Mouse (Mus musculus) MEL (cell line): ENCODE measurements at regions not wholly inside any gene's neighbourhood (a gene's known extent, or its start where the extent isn't known, plus 50 kb on each side); places are given as distances from the start of the nearest gene placed in this dataset.
A peak's percentile ranks its signal among the peaks of the same experiment; 100 is the strongest.

Experiments
- DNase-seq: peaks from one replicate; pipeline ENCODE4 v3.0.0; 2011; ENCODE audit warnings: low read depth, low spot score
- H3K27ac ChIP-seq: 2 replicates; pipeline ENCODE4 v1.5.1; 2012; ENCODE audit warnings: low read depth, mild to moderate bottlenecking, control low read depth, low read length, moderate library complexity; ENCODE audit not compliant: control insufficient read depth
- H3K27me3 ChIP-seq, 2 experiments: fragments of 150-350 bp in 1 of 2; sonication (generic) in 1 of 2; 2 replicates each; pipeline ENCODE4 v1.6.1; 2012; ENCODE audit warnings: low read length in 2 of 2, mild to moderate bottlenecking in 2 of 2, improper control_type of control experiment in 1 of 2, moderate library complexity in 1 of 2; ENCODE audit not compliant: insufficient read depth in 2 of 2, control insufficient read depth in 1 of 2
- H3K36me3 ChIP-seq, 2 experiments: 2 replicates each; pipeline ENCODE4 v1.6.1; 2012 to 2014; ENCODE audit warnings: low read length in 2 of 2, improper control_type of control experiment in 1 of 2, inconsistent platforms in 1 of 2, mild to moderate bottlenecking in 1 of 2; ENCODE audit not compliant: insufficient read depth in 2 of 2, control insufficient read depth in 1 of 2
- H3K4me1 ChIP-seq, 2 experiments: fragments of 150-350 bp in 1 of 2; sonication (generic) in 1 of 2; 2 replicates each; pipeline ENCODE4 v1.6.1; 2012; ENCODE audit warnings: low read length in 2 of 2, improper control_type of control experiment in 1 of 2, mild to moderate bottlenecking in 1 of 2; ENCODE audit not compliant: insufficient read depth in 2 of 2, control insufficient read depth in 1 of 2
- H3K4me3 ChIP-seq, 2 experiments: fragments of 150-350 bp in 1 of 2; sonication (generic) in 1 of 2; 2 replicates each; pipeline ENCODE4 v1.5.1; 2012; ENCODE audit warnings: low read depth in 2 of 2, low read length in 2 of 2, mild to moderate bottlenecking in 2 of 2, moderate library complexity in 2 of 2, control low read depth in 1 of 2, improper control_type of control experiment in 1 of 2; ENCODE audit not compliant: control insufficient read depth in 1 of 2, insufficient read depth in 1 of 2
- H3K79me2 ChIP-seq: 2 replicates; pipeline ENCODE4 v1.6.1; 2012; ENCODE audit warnings: mild to moderate bottlenecking, low read length, moderate library complexity; ENCODE audit not compliant: control insufficient read depth, poor library complexity, insufficient read depth
- H3K9ac ChIP-seq: 2 replicates; pipeline ENCODE4 v1.6.1; 2012; ENCODE audit warnings: low read depth, mild to moderate bottlenecking, control low read depth, low read length, moderate library complexity; ENCODE audit not compliant: control insufficient read depth, poor library complexity, severe bottlenecking
- H3K9me3 ChIP-seq: fragments of 150-350 bp; sonication (generic); replicated peaks from 2 replicates; pipeline ENCODE4 v1.6.1; 2012; ENCODE audit warnings: mild to moderate bottlenecking, low read length, improper control_type of control experiment, moderate library complexity; ENCODE audit not compliant: insufficient read depth
- CHD1 ChIP-seq: IDR thresholded peaks from 2 replicates; pipeline ENCODE4 v1.6.1; 2012; ENCODE audit warnings: low read depth, mild to moderate bottlenecking, inconsistent platforms, low read length, improper control_type of control experiment
- E2F4 ChIP-seq: IDR thresholded peaks from 2 replicates; pipeline ENCODE4 v1.6.1; 2011; ENCODE audit warnings: low read depth, low read length, improper control_type of control experiment, borderline replicate concordance
- ELF1 ChIP-seq: IDR thresholded peaks from 2 replicates; pipeline ENCODE4 v1.6.1; 2014; ENCODE audit warnings: low read depth, mild to moderate bottlenecking, inconsistent platforms, low read length, improper control_type of control experiment, moderate library complexity
- EP300 ChIP-seq, 2 experiments: IDR thresholded peaks; 2 replicates each; pipeline ENCODE4 v1.6.1; 2011; ENCODE audit warnings: improper control_type of control experiment in 2 of 2, low read length in 2 of 2, low read depth in 1 of 2, mild to moderate bottlenecking in 1 of 2
- ETS1 ChIP-seq: IDR thresholded peaks from 2 replicates; pipeline ENCODE4 v1.6.1; 2012; ENCODE audit warnings: low read depth, mild to moderate bottlenecking, inconsistent platforms, low read length, improper control_type of control experiment, moderate library complexity
- GATA1 ChIP-seq: IDR thresholded peaks from 2 replicates; pipeline ENCODE4 v1.6.1; 2011; ENCODE audit warnings: low read depth, low read length, improper control_type of control experiment
- HCFC1 ChIP-seq: IDR thresholded peaks from 2 replicates; pipeline ENCODE4 v1.6.1; 2012; ENCODE audit warnings: low read depth, mild to moderate bottlenecking, inconsistent platforms, low read length, improper control_type of control experiment, moderate library complexity
- MEF2A ChIP-seq: IDR thresholded peaks from 2 replicates; pipeline ENCODE4 v1.6.1; 2014; ENCODE audit warnings: low read depth, mild to moderate bottlenecking, inconsistent platforms, low read length, improper control_type of control experiment; ENCODE audit not compliant: poor library complexity, insufficient replicate concordance, severe bottlenecking; ENCODE audit errors: extremely low read depth
- MYC ChIP-seq: IDR thresholded peaks from 2 replicates; pipeline ENCODE4 v1.6.1; 2011; ENCODE audit warnings: low read depth, mild to moderate bottlenecking, low read length, improper control_type of control experiment, moderate library complexity
- POLR2A ChIP-seq, 2 experiments: IDR thresholded peaks; 2 replicates each; pipeline ENCODE4 v1.6.1; 2011 to 2012; ENCODE audit warnings: low read length in 2 of 2, mild to moderate bottlenecking in 2 of 2, control low read depth in 1 of 2, improper control_type of control experiment in 1 of 2, low read depth in 1 of 2, moderate library complexity in 1 of 2; ENCODE audit not compliant: control insufficient read depth in 1 of 2, insufficient read depth in 1 of 2, poor library complexity in 1 of 2
- POLR2AphosphoS5 ChIP-seq: IDR thresholded peaks from 2 replicates; pipeline ENCODE4 v1.6.1; 2012; ENCODE audit warnings: low read depth, borderline replicate concordance, mild to moderate bottlenecking, inconsistent platforms, low read length, moderate library complexity, mixed read lengths
- RCOR1 ChIP-seq: IDR thresholded peaks from 2 replicates; pipeline ENCODE4 v1.6.1; 2012; ENCODE audit warnings: low read depth, mild to moderate bottlenecking, inconsistent platforms, low read length, improper control_type of control experiment
- SIN3A ChIP-seq: IDR thresholded peaks from 2 replicates; pipeline ENCODE4 v1.6.1; 2012; ENCODE audit warnings: low read length, improper control_type of control experiment, inconsistent platforms
- TAL1 ChIP-seq: IDR thresholded peaks from 2 replicates; pipeline ENCODE4 v1.6.1; 2012; ENCODE audit warnings: mild to moderate bottlenecking, inconsistent platforms, low read length, moderate library complexity, mixed read lengths
- TCF12 ChIP-seq: IDR thresholded peaks from 2 replicates; pipeline ENCODE4 v1.6.1; 2014; ENCODE audit warnings: low read depth, mild to moderate bottlenecking, inconsistent platforms, low read length, improper control_type of control experiment, moderate library complexity
- UBTF ChIP-seq: IDR thresholded peaks from 2 replicates; pipeline ENCODE4 v1.6.1; 2012; ENCODE audit warnings: low read depth, mild to moderate bottlenecking, inconsistent platforms, low read length, improper control_type of control experiment, moderate library complexity, borderline replicate concordance; ENCODE audit not compliant: insufficient read depth
- USF1 ChIP-seq: IDR thresholded peaks from 2 replicates; pipeline ENCODE4 v1.6.1; 2014; ENCODE audit warnings: low read depth, mild to moderate bottlenecking, inconsistent platforms, low read length, improper control_type of control experiment, moderate library complexity
- ZC3H11A ChIP-seq: IDR thresholded peaks from 2 replicates; pipeline ENCODE4 v1.6.1; 2012; ENCODE audit warnings: low read depth, mild to moderate bottlenecking, inconsistent platforms, low read length, improper control_type of control experiment
- ZKSCAN1 ChIP-seq: IDR thresholded peaks from 2 replicates; pipeline ENCODE4 v1.6.1; 2012; ENCODE audit warnings: low read depth, mild to moderate bottlenecking, inconsistent platforms, low read length, improper control_type of control experiment, moderate library complexity

DNA sequence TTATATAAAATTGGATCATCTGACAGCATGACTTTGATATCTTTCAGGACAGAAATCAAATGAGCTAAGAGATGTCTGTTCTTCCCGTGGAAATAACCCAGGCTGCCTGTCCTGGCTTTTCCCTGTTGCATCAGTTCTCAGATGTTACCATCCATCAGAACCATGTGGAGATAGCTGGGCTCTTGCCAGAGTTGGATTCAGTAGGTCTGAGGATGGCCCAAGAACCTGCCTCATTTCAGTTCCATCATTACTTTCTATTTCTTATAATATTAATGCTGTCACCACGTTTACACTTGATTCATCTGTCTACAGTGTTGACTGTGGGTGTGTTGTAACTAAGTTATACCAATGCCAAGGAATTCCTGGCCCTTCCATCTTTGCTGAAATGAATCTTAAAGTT is 155.2 kb downstream of the Pik3r1 start:
- Histone ChIP-seq H3K27ac (no peak overlapping the region), H3K9ac (no peak overlapping the region), H3K9me3 (no peaks in the 10 kb centered on the region), H3K4me1 (peaks cover 0 to 8% of the 10 kb centered on the region in 2 experiments; a peak in 2 of 4 replicates), H3K4me3 (no peak overlapping the region), H3K79me2 (no peaks in the 10 kb centered on the region), H3K36me3 (peaks cover 0 to 5% of the 10 kb centered on the region in 2 experiments; a peak in 2 of 4 replicates), H3K27me3 (no peaks in the 10 kb centered on the region)
- no peak for DNase-seq
- TF ChIP-seq POLR2A (IDR thresholded peaks at IDR 0.05; ENCODE audit: control insufficient read depth in 1 of 2, insufficient read depth in 1 of 2, low read depth in 1 of 2, low read length in 2 of 2, poor library complexity in 1 of 2) (no peak), ZKSCAN1 (no peak), TCF12 (no peak), TAL1 (no peak), POLR2AphosphoS5 (no peak), UBTF (no peak), MYC (no peak), MEF2A (no peak), ELF1 (no peak), ZC3H11A (no peak), GATA1 (no peak)

DNA sequence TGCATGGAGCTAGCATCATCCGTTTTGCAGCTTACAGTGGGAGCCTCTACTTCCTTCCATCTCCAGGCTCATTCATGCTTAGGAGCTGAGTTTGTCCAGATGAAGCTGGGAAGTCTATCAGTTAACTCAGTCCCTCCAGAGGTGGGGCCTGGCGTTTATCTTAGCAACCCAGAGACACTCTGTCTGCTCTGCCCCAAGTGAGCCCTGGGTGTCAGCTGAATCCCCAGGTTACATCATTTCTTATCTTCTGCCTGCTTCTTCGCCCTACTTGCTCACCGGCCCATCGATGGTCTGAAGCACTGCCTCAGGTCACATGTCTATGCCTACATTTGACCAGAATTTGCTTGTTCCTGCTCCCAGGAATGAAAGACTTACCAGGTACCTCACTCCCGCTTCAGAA is 156.3 kb downstream of the Pik3r1 start:
- Histone ChIP-seq H3K36me3 (peaks cover 0 to 5% of the 10 kb centered on the region in 2 experiments; a peak in 2 of 4 replicates), H3K27me3 (no peaks in the 10 kb centered on the region), H3K9ac (no peak overlapping the region), H3K79me2 (no peaks in the 10 kb centered on the region), H3K4me3 (no peak overlapping the region), H3K27ac (peak overlapping the region; percentile 12; the same call in 1 of the 2 replicates), H3K4me1 (peaks cover 0 to 8% of the 10 kb centered on the region in 2 experiments; a peak in 2 of 4 replicates), H3K9me3 (no peaks in the 10 kb centered on the region)
- peak; percentile 71 for DNase-seq
- TF ChIP-seq TCF12, result peak; percentile 70; the same call in 1 of the 2 replicates
- TF ChIP-seq SIN3A, result no peak
- TF ChIP-seq POLR2AphosphoS5, result no peak
- no peak for TF ChIP-seq HCFC1
- TF ChIP-seq GATA1, result peak; percentile 60; the same call in 1 of the 2 replicates
- TF ChIP-seq MEF2A, result no peak
- TF ChIP-seq CHD1, result no peak
- TF ChIP-seq ZKSCAN1, result no peak
- TF ChIP-seq E2F4, result no peak
- no peak for TF ChIP-seq RCOR1
- peak; percentile 53; the same call in 1 of the 2 replicates for TF ChIP-seq USF1
- peak; percentile 71 for TF ChIP-seq TAL1
- peak; percentile 81 for TF ChIP-seq ETS1
- TF ChIP-seq EP300 (IDR thresholded peaks at IDR 0.05; ENCODE audit: low read depth in 1 of 2, low read length in 2 of 2), result peak; percentile 66 to 68
